Mouse (Mus musculus) spleen, adult 2 months (tissue): ENCODE measurements around the gene Mfsd4b3.

ENCODE experiments used
- CTCF ChIP-seq: fragments of 200-500 bp; IDR thresholded peaks from 2 replicates; pipeline ENCODE4 v1.5.1; 2011; ENCODE audit warnings: mild to moderate bottlenecking, inconsistent platforms; ENCODE audit not compliant: insufficient read depth, insufficient read length, insufficient replicate concordance; ENCODE audit errors: extremely low read depth
- POLR2A ChIP-seq: fragments of 200-500 bp; IDR thresholded peaks from 2 replicates; pipeline ENCODE4 v1.6.1; 2011; ENCODE audit warnings: low read depth, low read length, inconsistent platforms

DNA sequence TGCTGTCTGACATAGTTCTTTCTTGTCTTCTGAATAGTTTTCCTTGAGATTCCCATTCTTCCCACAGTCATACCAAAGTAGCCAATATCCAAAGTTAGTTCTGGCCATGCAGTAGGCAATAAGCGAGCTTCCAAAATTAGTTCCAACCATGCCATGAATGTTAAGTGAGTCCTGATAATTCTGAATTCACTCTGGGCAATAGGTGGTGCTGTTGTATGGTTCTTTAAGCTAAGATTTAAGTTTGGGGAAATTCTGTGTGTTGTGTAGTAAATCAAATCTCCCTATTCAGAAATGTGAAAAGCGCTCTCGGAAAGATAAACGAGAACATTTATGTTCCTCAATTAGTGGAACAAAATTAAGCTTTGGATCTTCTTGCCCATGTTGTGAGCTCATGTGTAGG is 1.7 kb downstream of the Mfsd4b3 start:
- TF ChIP-seq CTCF (no peak), POLR2A (no peak)
